Mouse (Mus musculus): ENCODE results near the gene Lims1.

DNA sequence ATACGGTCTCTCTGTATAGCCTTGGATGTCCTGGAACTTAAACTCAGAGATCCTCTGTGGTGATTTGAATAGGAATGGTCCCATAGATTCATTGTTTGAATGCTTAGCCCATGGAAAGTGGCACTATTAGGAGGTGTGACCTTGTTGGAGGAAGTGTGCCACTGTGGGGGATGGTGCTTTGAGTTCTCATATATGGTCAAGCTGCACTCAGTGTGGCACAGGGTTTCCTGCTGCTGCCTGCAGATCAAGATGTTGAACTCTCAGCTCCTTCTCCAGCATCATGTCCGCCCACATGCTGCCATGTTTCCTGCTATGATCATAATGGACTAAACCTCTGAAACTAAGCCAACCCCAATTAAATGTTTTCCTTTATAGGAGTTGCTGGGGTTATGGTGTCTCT is 104.7 kb downstream of the Lims1 start:
- TF ChIP-seq CTCF (IDR thresholded peaks at IDR 0.05) = no peak
- TF ChIP-seq EP300 (IDR thresholded peaks at IDR 0.05) = no peak

Data from lung, postnatal 0 days (tissue).